Mouse (Mus musculus) lung, embryonic 14.5 days (tissue): Measurements from ENCODE around the gene Zbtb32. TPM values are rescaled to one million over a fixed set of nuclear protein-coding genes. Genes with fewer than 3 reads are reported as not detected.
A peak's percentile ranks its signal among the peaks of the same experiment; 100 is the strongest.

Experiments
- ATAC-seq: fragments of 200-750 bp; cut with Nextera tagmentation; 2 replicates; pipeline ENCODE4 v1.8.0; 2017; ENCODE audit warnings: mild to moderate bottlenecking, moderate TSS enrichment, moderate library complexity; ENCODE audit not compliant: insufficient read depth
- DNase-seq: peaks from one replicate; pipeline ENCODE4 v3.0.0-alpha.2; 2015
- H3K27ac ChIP-seq: fragments of 300-500 bp; sonication (generic); 2 replicates; pipeline ENCODE4 v1.5.1; 2014; ENCODE audit warnings: low read depth, mild to moderate bottlenecking, moderate library complexity
- H3K27me3 ChIP-seq: fragments of 300-500 bp; sonication (generic); 2 replicates; pipeline ENCODE4 v1.6.1; 2014; ENCODE audit warnings: low read length, control low read depth; ENCODE audit not compliant: insufficient read depth
- H3K36me3 ChIP-seq: fragments of 300-500 bp; sonication (generic); 2 replicates; pipeline ENCODE4 v1.6.1; 2014; ENCODE audit warnings: control low read depth; ENCODE audit not compliant: insufficient read depth
- H3K4me1 ChIP-seq: fragments of 300-500 bp; sonication (generic); 2 replicates; pipeline ENCODE4 v1.6.1; 2014; ENCODE audit warnings: antibody characterized with exemption, control low read depth; ENCODE audit not compliant: insufficient read depth
- H3K4me2 ChIP-seq: fragments of 300-500 bp; sonication (generic); 2 replicates; pipeline ENCODE4 v1.6.1; 2014; ENCODE audit warnings: mild to moderate bottlenecking
- H3K4me3 ChIP-seq: fragments of 300-500 bp; sonication (generic); 2 replicates; pipeline ENCODE4 v1.5.1; 2014; ENCODE audit warnings: low read depth, low read length
- H3K9ac ChIP-seq: fragments of 300-500 bp; sonication (generic); 2 replicates; pipeline ENCODE4 v1.6.1; 2014
- H3K9me3 ChIP-seq: fragments of 300-500 bp; sonication (generic); 2 replicates; pipeline ENCODE4 v1.6.1; 2016; ENCODE audit warnings: low read depth, low read length, control low read depth
- CTCF ChIP-seq: IDR thresholded peaks from 2 replicates; pipeline ENCODE4 v1.5.1; 2016; ENCODE audit warnings: antibody characterized with exemption, low read depth
- WGBS: fragments of 180-500 bp; shearing (Covaris S2); extraction: QIAGEN DNeasy Blood & Tissue Kit; methylation state at CpG from one replicate; pipeline ENCODE4 v1.1.7; 2014; 5-methylcytosine and 5-hydroxymethylcytosine counted together
- polyA plus RNA-seq: library from polyadenylated mRNA; unstranded; fragments of >200 nt; fragmentation: Nextera tagmentation; extraction: Ambion mirVana; gene quantifications from 2 replicates; pipeline ENCODE4 v1.2.1, GENCODE M21; 2014

Zbtb32 gene
- polyA plus RNA-seq, 1 experiment from 2014 or later: 2.4 TPM

- peaks cover 2% of the 10 kb centered on the region for H3K36me3 ChIP-seq
- H3K4me2 ChIP-seq: no peak overlapping the region
- ATAC-seq (no peak), DNase-seq (no peak)
- WGBS: 57% methylated on average over 4 of the region's 4 CpGs
- no peak overlapping the region for H3K4me3 ChIP-seq
- H3K27me3 ChIP-seq: no peaks in the 10 kb centered on the region
- no peak for TF ChIP-seq CTCF
- H3K4me1 ChIP-seq: 0 out of 2 replicates have a peak, but pooled peaks cover 3% of the 10 kb centered on the region
- H3K9ac ChIP-seq: no peak overlapping the region
- no peaks in the 10 kb centered on the region for H3K9me3 ChIP-seq
- H3K27ac ChIP-seq: no peak overlapping the region
Measured at GRCm38 (mm10) chr7:30591605-30591951, 7.1 kb downstream of the Zbtb32 start.

- no peaks in the 10 kb centered on the region for H3K9me3 ChIP-seq
- H3K9ac ChIP-seq: no peak overlapping the region
- DNase-seq (no peak), ATAC-seq (no peak)
- no peak overlapping the region for H3K4me3 ChIP-seq
- H3K4me2 ChIP-seq: no peak overlapping the region
- no peak overlapping the region for H3K27ac ChIP-seq
- H3K27me3 ChIP-seq: no peaks in the 10 kb centered on the region
- H3K36me3 ChIP-seq: peaks cover 7% of the 10 kb centered on the region
- 0 out of 2 replicates have a peak, but pooled peaks cover 3% of the 10 kb centered on the region for H3K4me1 ChIP-seq
- no peak for TF ChIP-seq CTCF
- WGBS: 80% methylated on average over 9 of the region's 9 CpGs
Measured at GRCm38 (mm10) chr7:30590927-30591604, 7.6 kb downstream of the Zbtb32 start.

GRCm38 (mm10) chr7:30589435-30590301, 9.0 kb downstream of the Zbtb32 start:
- Histone ChIP-seq H3K27me3 (no peaks in the 10 kb centered on the region), H3K9me3 (no peaks in the 10 kb centered on the region), H3K9ac (peak overlapping the region; percentile 59), H3K27ac (peak overlapping the region; percentile 93), H3K4me2 (peak overlapping the region; percentile 82), H3K4me1 (0 out of 2 replicates have a peak, but pooled peaks cover 3% of the 10 kb centered on the region), H3K36me3 (peaks cover 21% of the 10 kb centered on the region), H3K4me3 (peak overlapping the region; percentile 94)
- peak; percentile 95 for TF ChIP-seq CTCF
- peak; percentile 67 for ATAC-seq
- WGBS: 25% methylated on average over 40 of the region's 40 CpGs
- DNase-seq: peak; percentile 96

GRCm38 (mm10) chr7:30588676-30589434, 9.9 kb downstream of the Zbtb32 start, which contains the start of gene Kmt2b:
Gene Kmt2b (minus strand): TSS chr7:30588726.
- Histone ChIP-seq H3K9ac (peak within 1 kb of the TSS; percentile 98), H3K9me3 (no peaks in the 10 kb centered on the region), H3K4me3 (peak within 1 kb of the TSS; percentile 94), H3K27me3 (no peaks in the 10 kb centered on the region), H3K4me1 (0 out of 2 replicates have a peak, but pooled peaks cover 3% of the 10 kb centered on the region), H3K27ac (peak within 1 kb of the TSS; percentile 93), H3K4me2 (peak within 1 kb of the TSS; percentile 82), H3K36me3 (peaks cover 30% of the 10 kb centered on the region)
- DNase-seq (peak; percentile 98), ATAC-seq (peak; percentile 97)
- no peak for TF ChIP-seq CTCF
- under 1% methylated on average over 49 of the region's 68 CpGs for WGBS

GRCm38 (mm10) chr7:30587842-30588667, 10.7 kb downstream of the Zbtb32 start:
- Histone ChIP-seq H3K27me3 (no peaks in the 10 kb centered on the region), H3K9ac (peak overlapping the region; percentile 98), H3K9me3 (no peaks in the 10 kb centered on the region), H3K4me1 (0 out of 2 replicates have a peak, but pooled peaks cover 3% of the 10 kb centered on the region), H3K4me3 (peak overlapping the region; percentile 94), H3K36me3 (peaks cover 38% of the 10 kb centered on the region), H3K4me2 (peak overlapping the region; percentile 82), H3K27ac (peak overlapping the region; percentile 93)
- TF ChIP-seq CTCF: no peak
- DNase-seq (peak; percentile 34), ATAC-seq (peak; percentile 24)
- under 1% methylated on average over 67 of the region's 67 CpGs for WGBS

- 87% methylated on average over 28 of the region's 28 CpGs for WGBS
- TF ChIP-seq CTCF: no peak
- H3K27ac ChIP-seq: no peak overlapping the region
- peaks cover 53% of the 10 kb centered on the region for H3K36me3 ChIP-seq
- H3K4me3 ChIP-seq: peak overlapping the region; percentile 94; the same call in 1 of the 2 replicates
- H3K27me3 ChIP-seq: no peaks in the 10 kb centered on the region
- 0 out of 2 replicates have a peak, but pooled peaks cover 3% of the 10 kb centered on the region for H3K4me1 ChIP-seq
- ATAC-seq (no peak), DNase-seq (no peak)
- H3K4me2 ChIP-seq: peak overlapping the region; percentile 82
- H3K9ac ChIP-seq: no peak overlapping the region
- H3K9me3 ChIP-seq: no peaks in the 10 kb centered on the region
Measured at GRCm38 (mm10) chr7:30586455-30587020, 12.2 kb downstream of the Zbtb32 start.
